In genomic region chr1:132139416-132139864, GRCm38 (mm10) we compare ENCODE assay signal across 8 mouse cellular contexts. TPM values are rescaled to one million over a fixed set of nuclear protein-coding genes. Genes with fewer than 3 reads are reported as not detected.
DNase-seq lines count a peak whose midpoint lies in the region; ATAC-seq and TF ChIP-seq lines count a peak whose summit lies in the region.

Cdk18 (minus strand) TSS chr1:132139684.

- H3K27ac ChIP-seq in forebrain, embryonic 11.5 days (ENCODE audit: low read depth, low read length): no peak within 1 kb of the TSS
- H3K27ac ChIP-seq in layer of hippocampus, adult 2 months: peak within 1 kb of the TSS; percentile 85
- H3K27ac ChIP-seq in lung, embryonic 16.5 days (ENCODE audit: low read length): peak within 1 kb of the TSS; percentile 11; the same call in 1 of the 2 replicates

- H3K9ac ChIP-seq in forebrain, embryonic 11.5 days (ENCODE audit: low read length): peak within 1 kb of the TSS; percentile 56
- H3K9ac ChIP-seq in lung, embryonic 16.5 days (ENCODE audit: low read length): peak within 1 kb of the TSS; percentile 67

- H3K9me3 ChIP-seq in forebrain, embryonic 11.5 days (ENCODE audit: control insufficient read depth, low read length): no peaks in the 10 kb centered on the region
- no peaks in the 10 kb centered on the region for H3K9me3 ChIP-seq in lung, embryonic 16.5 days (ENCODE audit: control insufficient read depth, low read length)

- H3K4me2 ChIP-seq in forebrain, embryonic 11.5 days (ENCODE audit: low read depth, low read length, severe bottlenecking): peak within 1 kb of the TSS; percentile 99
- peak within 1 kb of the TSS; percentile 92 for H3K4me2 ChIP-seq in lung, embryonic 16.5 days (ENCODE audit: low read depth, low read length)

- peak; percentile 78 for DNase-seq in MN1 (ENCODE audit: low spot score)
- peak; percentile 44 to 59 for DNase-seq in adrenal gland, postnatal 4 days (ENCODE audit: low spot score in 2 of 2)
- peak; percentile 74 for DNase-seq in forebrain, embryonic 11.5 days (ENCODE audit: low spot score)
- DNase-seq in heart, postnatal 36 days: peak; percentile 66 to 67
- DNase-seq in layer of hippocampus, adult 2 months (ENCODE audit: low spot score in 2 of 2): peak in 1 of 2 experiments; percentile 51
- peak; percentile 48 for DNase-seq in retina, embryonic 14.5 days (ENCODE audit: low spot score)
- DNase-seq in right cerebral cortex, postnatal 25 days: no peak

- H3K4me1 ChIP-seq in forebrain, embryonic 11.5 days (replicated peaks; ENCODE audit: control insufficient read depth, insufficient read depth, low read length): peaks cover 7% of the 10 kb centered on the region; the same call in 1 of the 2 replicates
- peaks cover 11% of the 10 kb centered on the region for H3K4me1 ChIP-seq in lung, embryonic 16.5 days (replicated peaks; ENCODE audit: control insufficient read depth, insufficient read depth, low read length)

- H3K27me3 ChIP-seq in forebrain, embryonic 11.5 days (ENCODE audit: control insufficient read depth, insufficient read depth, low read length): peaks cover 10% of the 10 kb centered on the region
- no peaks in the 10 kb centered on the region for H3K27me3 ChIP-seq in lung, embryonic 16.5 days (ENCODE audit: control insufficient read depth, insufficient read depth, low read depth, low read length)

- ATAC-seq in forebrain, embryonic 11.5 days (replicated peaks; ENCODE audit: low FRiP score): peak; percentile 31; the same call in 1 of the 2 replicates
- ATAC-seq in lung, embryonic 16.5 days (ENCODE audit: low read depth): peak; percentile 92

- TF ChIP-seq CTCF in layer of hippocampus, adult 2 months (conservative IDR thresholded peaks at IDR 0.05): no peak

- no peaks in the 10 kb centered on the region for H3K36me3 ChIP-seq in forebrain, embryonic 11.5 days (ENCODE audit: control insufficient read depth, insufficient read depth, low read length)
- H3K36me3 ChIP-seq in lung, embryonic 16.5 days (ENCODE audit: control insufficient read depth, insufficient read depth, low read length): no peaks in the 10 kb centered on the region

- peak within 1 kb of the TSS; percentile 50 for H3K4me3 ChIP-seq in forebrain, embryonic 11.5 days (ENCODE audit: low read depth, low read length)
- peak within 1 kb of the TSS; percentile 68 for H3K4me3 ChIP-seq in layer of hippocampus, adult 2 months
- peak within 1 kb of the TSS; percentile 65 for H3K4me3 ChIP-seq in lung, embryonic 16.5 days (ENCODE audit: low read length)

- WGBS in forebrain, embryonic 11.5 days: under 1% methylated on average over 30 of the region's 30 CpGs
- under 1% methylated on average over 30 of the region's 30 CpGs for WGBS in lung, embryonic 16.5 days

- intact Hi-C loops in heart, postnatal 36 days (cut with DNase I): no loop called here

RNA-seq across cellular contexts. Expression of gene Cdk18, which starts in this region (rescaled TPM):
- total RNA-seq in adrenal gland, postnatal 4 days (2021): 10 to 100 TPM; 24.8 to 25.1 TPM
- 0.35 and 0.96 TPM in 2 replicates for polyA plus RNA-seq in forebrain, embryonic 11.5 days (2014; fragmentation: Nextera tagmentation; extraction: Ambion mirVana)
- total RNA-seq in heart, postnatal 36 days (2021): 10 to 100 TPM; 16.5 to 17.9 TPM
- total RNA-seq in layer of hippocampus, adult 2 months (2021): 10 to 100 TPM; 21.7 to 23.7 TPM
- 8.7 and 9.0 TPM in 2 replicates for polyA plus RNA-seq in lung, embryonic 16.5 days (2015; fragmentation: Nextera tagmentation; extraction: Ambion mirVana)

Comparison
In these comparisons a context has a peak if more than half of its experiments do, and no peak if none do; other contexts are left out.
1. Peak in DNase-seq, ATAC-seq, H3K4me3 ChIP-seq, H3K9ac ChIP-seq and H3K4me2 ChIP-seq in forebrain, embryonic 11.5 days; RNA of the gene not detected or under 1 TPM.